Mouse (Mus musculus): ENCODE measurements around the gene Cpa1. TPM values are rescaled to one million over a fixed set of nuclear protein-coding genes. Genes with fewer than 3 reads are reported as not detected.
A peak's percentile ranks its signal among the peaks of the same experiment; 100 is the strongest.

Gene Cpa1
- polyA plus RNA-seq, 1 experiment, result not detected

- H3K27ac ChIP-seq (ENCODE audit: insufficient read depth, low read length), result no peak overlapping the region
- no peak overlapping the region for H3K4me3 ChIP-seq (ENCODE audit: insufficient read depth, low read length)
- no peaks in the 10 kb centered on the region for H3K4me1 ChIP-seq (ENCODE audit: control insufficient read depth, insufficient read depth, low read length)
- TF ChIP-seq CTCF (IDR thresholded peaks at IDR 0.05; ENCODE audit: extremely low read depth, insufficient read depth, low read length) (no peak), POLR2A (IDR thresholded peaks at IDR 0.05; ENCODE audit: extremely low read depth, insufficient read depth, low read length) (no peak)
Measured at GRCm38 (mm10) chr6:30605111-30605510, 33.9 kb upstream of the Cpa1 start.

DNA sequence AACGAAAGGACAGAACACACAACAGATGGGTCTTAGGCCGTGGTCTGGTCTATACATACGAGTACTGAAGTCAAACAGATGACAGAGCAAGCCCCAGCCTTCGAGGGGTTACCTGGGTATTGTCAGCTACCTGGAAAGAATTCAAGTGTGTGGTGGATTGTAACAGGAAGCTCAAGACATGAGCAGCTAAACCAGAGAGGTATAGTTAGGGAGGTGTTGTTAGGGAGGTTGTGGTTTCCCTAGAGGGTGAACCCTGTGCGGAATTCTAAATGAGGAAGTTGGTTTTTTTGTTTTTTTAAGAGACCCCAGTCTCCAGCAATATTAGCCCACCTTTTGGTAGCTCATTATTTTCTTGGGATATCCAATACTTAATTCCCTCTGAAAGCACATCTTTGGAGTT lies 33.3 kb upstream of the Cpa1 start:
- Histone ChIP-seq H3K4me3 (ENCODE audit: insufficient read depth, low read length) (no peak overlapping the region), H3K4me1 (ENCODE audit: control insufficient read depth, insufficient read depth, low read length) (no peaks in the 10 kb centered on the region), H3K27ac (ENCODE audit: insufficient read depth, low read length) (no peak overlapping the region)
- TF ChIP-seq POLR2A (IDR thresholded peaks at IDR 0.05; ENCODE audit: extremely low read depth, insufficient read depth, low read length), result no peak
- no peak for TF ChIP-seq CTCF (IDR thresholded peaks at IDR 0.05; ENCODE audit: extremely low read depth, insufficient read depth, low read length)

DNA sequence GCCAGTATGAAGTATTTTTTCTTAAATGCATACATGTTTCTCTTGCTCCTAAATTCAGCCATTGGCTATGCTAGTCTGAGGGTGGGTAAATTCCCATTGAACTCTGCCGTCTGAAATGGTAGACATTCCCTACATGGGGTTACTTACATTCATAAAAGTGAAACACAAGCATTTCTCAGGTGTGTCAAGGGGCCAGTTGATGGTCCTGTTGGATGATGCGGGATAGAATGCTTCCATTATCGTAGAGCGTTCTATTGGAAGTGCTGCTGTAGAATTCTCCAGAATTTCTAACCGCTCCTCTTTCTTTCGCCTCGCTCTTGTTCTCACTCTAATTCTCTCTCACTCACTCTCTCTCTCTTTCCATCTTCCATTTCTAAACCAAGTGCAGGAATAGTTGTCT lies 28.3 kb upstream of the Cpa1 start, which contains the start of gene Cpa5:
Gene Cpa5 (plus strand): TSS at position 301 of the 400 bp plus-strand sequence.
- Histone ChIP-seq H3K4me3 (ENCODE audit: insufficient read depth, low read length) (no peak within 1 kb of the TSS), H3K27ac (ENCODE audit: insufficient read depth, low read length) (no peak within 1 kb of the TSS), H3K4me1 (ENCODE audit: control insufficient read depth, insufficient read depth, low read length) (no peaks in the 10 kb centered on the region)
- no peak for TF ChIP-seq CTCF (IDR thresholded peaks at IDR 0.05; ENCODE audit: extremely low read depth, insufficient read depth, low read length)
- TF ChIP-seq POLR2A (IDR thresholded peaks at IDR 0.05; ENCODE audit: extremely low read depth, insufficient read depth, low read length), result no peak

GRCm38 (mm10) chr6:30611212-30611611 lies 27.8 kb upstream of the Cpa1 start:
- TF ChIP-seq POLR2A (IDR thresholded peaks at IDR 0.05; ENCODE audit: extremely low read depth, insufficient read depth, low read length) (no peak), CTCF (IDR thresholded peaks at IDR 0.05; ENCODE audit: extremely low read depth, insufficient read depth, low read length) (no peak)
- Histone ChIP-seq H3K27ac (ENCODE audit: insufficient read depth, low read length) (no peak overlapping the region), H3K4me3 (ENCODE audit: insufficient read depth, low read length) (no peak overlapping the region), H3K4me1 (ENCODE audit: control insufficient read depth, insufficient read depth, low read length) (no peaks in the 10 kb centered on the region)

GRCm38 (mm10) chr6:30614251-30614650 lies 24.8 kb upstream of the Cpa1 start:
- Histone ChIP-seq H3K27ac (ENCODE audit: insufficient read depth, low read length) (no peak overlapping the region), H3K4me1 (ENCODE audit: control insufficient read depth, insufficient read depth, low read length) (no peaks in the 10 kb centered on the region; the same call in 1 of the 2 replicates), H3K4me3 (ENCODE audit: insufficient read depth, low read length) (no peak overlapping the region)
- no peak for TF ChIP-seq CTCF (IDR thresholded peaks at IDR 0.05; ENCODE audit: extremely low read depth, insufficient read depth, low read length)

DNA sequence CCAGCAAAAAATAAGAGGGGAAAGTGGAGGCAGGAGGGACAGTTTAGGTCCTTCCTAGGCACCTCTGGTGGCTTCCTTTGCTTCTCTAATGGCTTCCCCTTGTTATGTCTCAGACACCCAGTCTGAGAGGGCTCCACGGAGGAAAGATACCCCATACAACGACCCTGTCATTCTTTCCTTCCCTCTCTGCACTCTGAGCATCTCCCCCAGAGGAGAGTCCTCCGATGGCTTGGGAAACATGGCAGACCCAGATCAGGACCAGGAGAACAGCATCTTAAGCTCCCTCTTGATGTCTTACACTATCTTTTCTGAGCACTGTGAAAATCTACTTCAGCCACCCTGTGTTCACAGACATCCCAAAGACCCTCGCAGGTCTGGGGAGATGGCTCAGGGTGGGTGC lies 23.3 kb upstream of the Cpa1 start:
- H3K4me3 ChIP-seq (ENCODE audit: insufficient read depth, low read length), result no peak overlapping the region
- H3K27ac ChIP-seq (ENCODE audit: insufficient read depth, low read length), result no peak overlapping the region
- TF ChIP-seq POLR2A (IDR thresholded peaks at IDR 0.05; ENCODE audit: extremely low read depth, insufficient read depth, low read length) (no peak), CTCF (IDR thresholded peaks at IDR 0.05; ENCODE audit: extremely low read depth, insufficient read depth, low read length) (no peak)

GRCm38 (mm10) chr6:30616491-30616941 lies 22.5 kb upstream of the Cpa1 start:
- H3K27ac ChIP-seq (ENCODE audit: insufficient read depth, low read length), result no peak overlapping the region
- H3K4me3 ChIP-seq (ENCODE audit: insufficient read depth, low read length), result no peak overlapping the region
- TF ChIP-seq CTCF (IDR thresholded peaks at IDR 0.05; ENCODE audit: extremely low read depth, insufficient read depth, low read length), result no peak
- TF ChIP-seq POLR2A (IDR thresholded peaks at IDR 0.05; ENCODE audit: extremely low read depth, insufficient read depth, low read length), result no peak

More for the DNA sequence above, 23.3 kb upstream of the Cpa1 start:
- H3K4me1 ChIP-seq (ENCODE audit: control insufficient read depth, insufficient read depth, low read length), result no peaks in the 10 kb centered on the region; the same call in 1 of the 2 replicates

DNA sequence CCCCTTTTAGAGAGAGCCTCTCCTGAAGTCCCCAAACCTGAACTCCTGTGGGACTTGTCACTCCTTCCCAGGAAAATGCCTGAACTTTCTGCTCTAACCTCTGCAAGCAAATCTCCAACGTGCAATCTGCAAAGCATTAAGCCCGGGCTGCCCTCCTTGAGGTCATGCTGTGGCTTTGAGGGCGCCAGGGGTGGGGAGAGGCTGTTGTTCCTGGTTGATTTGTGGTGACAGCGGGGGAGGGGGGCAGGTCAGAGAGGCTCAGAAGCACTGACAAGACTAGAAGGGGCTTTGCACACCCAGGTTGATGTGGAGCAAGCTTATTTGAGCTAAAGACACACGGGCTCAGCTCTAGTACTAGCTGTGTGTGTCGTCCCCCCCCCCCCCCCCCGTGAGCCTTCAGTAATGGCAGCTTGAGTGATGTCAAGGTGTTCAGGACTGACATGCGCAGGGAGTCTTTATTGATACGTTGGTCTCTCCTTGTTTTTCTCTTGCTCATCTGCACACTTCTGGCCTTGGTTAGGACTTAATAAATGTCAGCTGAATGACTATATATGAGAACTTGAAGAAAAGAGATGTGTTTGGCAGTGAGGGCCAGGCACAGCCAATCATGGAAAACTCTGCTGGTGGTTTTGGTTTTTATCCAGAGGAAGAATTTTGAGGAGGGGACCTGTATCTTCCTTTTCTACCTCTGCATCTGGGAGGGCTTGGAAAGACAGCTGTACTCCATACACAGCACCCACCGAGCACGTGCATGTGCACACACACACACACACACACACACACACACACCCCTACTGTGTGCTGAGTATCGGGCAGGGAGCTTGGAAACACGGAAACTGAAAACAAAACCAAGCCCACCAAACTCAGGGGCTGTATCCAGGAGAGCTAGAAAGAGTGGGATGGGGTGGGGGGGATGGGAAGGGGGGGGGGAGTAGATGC lies 21.7 kb upstream of the Cpa1 start:
- Histone ChIP-seq H3K27ac (ENCODE audit: insufficient read depth, low read length) (no peak overlapping the region), H3K4me1 (ENCODE audit: control insufficient read depth, insufficient read depth, low read length) (no peaks in the 10 kb centered on the region; the same call in 1 of the 2 replicates), H3K4me3 (ENCODE audit: insufficient read depth, low read length) (peak overlapping the region; percentile 19; the same call in 1 of the 2 replicates)
- TF ChIP-seq CTCF (IDR thresholded peaks at IDR 0.05; ENCODE audit: extremely low read depth, insufficient read depth, low read length) (no peak), POLR2A (IDR thresholded peaks at IDR 0.05; ENCODE audit: extremely low read depth, insufficient read depth, low read length) (no peak)

More at GRCm38 (mm10) chr6:30616491-30616941, 22.5 kb upstream of the Cpa1 start:
- H3K4me1 ChIP-seq (ENCODE audit: control insufficient read depth, insufficient read depth, low read length), result no peaks in the 10 kb centered on the region; the same call in 1 of the 2 replicates

DNA sequence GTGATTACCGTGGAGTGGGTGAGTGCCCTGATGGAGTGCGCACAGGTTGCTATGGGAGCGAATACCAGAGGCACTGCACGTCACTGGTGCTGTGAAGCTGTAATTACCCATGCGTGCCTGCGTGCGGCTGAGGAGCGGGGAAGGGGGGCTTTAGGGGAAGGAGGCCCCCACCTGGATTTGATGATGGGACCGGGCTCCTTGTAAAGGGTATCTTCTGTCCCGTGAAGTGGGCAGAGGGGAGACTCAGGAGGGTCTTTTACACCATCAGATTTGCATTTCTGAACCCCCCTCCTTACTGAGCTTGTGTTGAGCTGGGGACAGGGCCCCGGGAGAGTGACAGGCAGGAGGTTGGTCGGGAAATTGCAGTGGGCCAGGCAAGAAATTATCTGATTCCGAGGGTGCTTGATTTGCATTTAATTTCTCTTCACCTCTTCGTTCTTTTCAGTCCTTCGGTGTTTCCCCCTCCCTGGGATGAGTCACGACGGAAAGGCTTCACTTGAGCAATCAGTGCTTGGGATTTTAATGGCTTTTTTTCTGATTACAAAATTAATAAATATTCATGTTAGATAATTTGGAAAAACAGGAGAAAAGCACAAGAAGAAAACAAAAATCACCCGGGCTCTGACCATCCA lies 20.9 kb upstream of the Cpa1 start:
- Histone ChIP-seq H3K27ac (ENCODE audit: insufficient read depth, low read length) (no peak overlapping the region), H3K4me1 (ENCODE audit: control insufficient read depth, insufficient read depth, low read length) (no peaks in the 10 kb centered on the region; the same call in 1 of the 2 replicates), H3K4me3 (ENCODE audit: insufficient read depth, low read length) (peak overlapping the region; percentile 19; the same call in 1 of the 2 replicates)
- no peak for TF ChIP-seq CTCF (IDR thresholded peaks at IDR 0.05; ENCODE audit: extremely low read depth, insufficient read depth, low read length)
- peak; percentile 40; the same call in 1 of the 2 replicates for TF ChIP-seq POLR2A (IDR thresholded peaks at IDR 0.05; ENCODE audit: extremely low read depth, insufficient read depth, low read length)
